Mouse (Mus musculus) lung, embryonic 15.5 days (tissue): ENCODE measurements at regions not wholly inside any gene's neighbourhood (a gene's known extent, or its start where the extent isn't known, plus 50 kb on each side); places are given as distances from the start of the nearest gene placed in this dataset.

Source experiments
- ATAC-seq: fragments of 200-750 bp; cut with Nextera tagmentation; 2 replicates; pipeline ENCODE4 v1.8.0; 2017; ENCODE audit warnings: moderate number of reproducible peaks, borderline replicate concordance; ENCODE audit not compliant: low FRiP score, low TSS enrichment; ENCODE audit errors: extremely low read depth
- H3K27ac ChIP-seq: fragments of 300-500 bp; sonication (generic); 2 replicates; pipeline ENCODE4 v1.5.1; 2015; ENCODE audit warnings: moderate library complexity, mild to moderate bottlenecking, inconsistent platforms
- H3K27me3 ChIP-seq: fragments of 300-500 bp; sonication (generic); 2 replicates; pipeline ENCODE4 v1.6.1; 2015; ENCODE audit warnings: inconsistent platforms
- H3K36me3 ChIP-seq: fragments of 300-500 bp; sonication (generic); 2 replicates; pipeline ENCODE4 v1.6.1; 2015; ENCODE audit warnings: inconsistent platforms
- H3K4me1 ChIP-seq: fragments of 300-500 bp; sonication (generic); 2 replicates; pipeline ENCODE4 v1.6.1; 2015; ENCODE audit warnings: inconsistent platforms
- H3K4me2 ChIP-seq: fragments of 300-500 bp; sonication (generic); 2 replicates; pipeline ENCODE4 v1.6.1; 2015; ENCODE audit warnings: inconsistent platforms, mild to moderate bottlenecking, moderate library complexity
- H3K4me3 ChIP-seq: fragments of 300-500 bp; sonication (generic); 2 replicates; pipeline ENCODE4 v1.5.1; 2015; ENCODE audit warnings: mild to moderate bottlenecking, inconsistent platforms
- H3K9ac ChIP-seq: fragments of 300-500 bp; sonication (generic); 2 replicates; pipeline ENCODE4 v1.6.1; 2015; ENCODE audit warnings: inconsistent platforms
- H3K9me3 ChIP-seq: fragments of 300-500 bp; sonication (generic); 2 replicates; pipeline ENCODE4 v1.6.1; 2016; ENCODE audit warnings: inconsistent platforms
- WGBS: fragments of 180-500 bp; shearing (Covaris S2); methylation state at CpG from one replicate; pipeline ENCODE4 v1.1.7; 2015; 5-methylcytosine and 5-hydroxymethylcytosine counted together

- no peak overlapping the region for H3K4me2 ChIP-seq
- WGBS, result 71% methylated on average over 5 of the region's 5 CpGs
- no peak for ATAC-seq
Measured at GRCm38 (mm10) chr1:163650577-163651180, 74.4 kb downstream of the Mettl11b start.

DNA sequence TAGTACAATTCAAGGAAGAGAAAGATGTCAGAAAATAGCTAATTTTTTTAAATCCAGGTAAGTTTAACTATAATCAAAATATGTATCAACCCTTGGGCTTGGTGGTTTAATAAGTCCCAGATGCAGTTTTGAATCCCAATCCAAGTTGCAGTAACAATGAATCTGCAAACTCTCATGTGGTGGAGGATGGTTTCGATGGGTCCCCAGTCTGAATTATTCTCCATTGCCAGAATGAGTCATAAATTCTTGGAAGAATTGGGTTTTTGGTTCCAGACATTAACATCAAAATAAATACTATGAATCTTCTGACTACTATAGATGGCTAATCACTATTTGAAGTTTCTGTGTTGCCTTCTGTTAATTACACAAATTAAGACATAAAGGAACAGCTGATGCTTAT is 82.9 kb downstream of the Mettl11b start:
- Histone ChIP-seq H3K9ac (no peak overlapping the region), H3K4me1 (no peaks in the 10 kb centered on the region), H3K27ac (no peak overlapping the region), H3K4me2 (no peak overlapping the region), H3K36me3 (no peaks in the 10 kb centered on the region), H3K27me3 (no peaks in the 10 kb centered on the region), H3K4me3 (no peak overlapping the region), H3K9me3 (no peaks in the 10 kb centered on the region)
- no peak for ATAC-seq
- 89% methylated on average over 1 of the region's 1 CpGs for WGBS

More at GRCm38 (mm10) chr1:163650577-163651180, 74.4 kb downstream of the Mettl11b start:
- Histone ChIP-seq H3K27ac (no peak overlapping the region), H3K4me3 (no peak overlapping the region), H3K36me3 (no peaks in the 10 kb centered on the region), H3K4me1 (no peaks in the 10 kb centered on the region), H3K27me3 (no peaks in the 10 kb centered on the region), H3K9ac (no peak overlapping the region), H3K9me3 (no peaks in the 10 kb centered on the region)

- Histone ChIP-seq H3K27ac (no peak overlapping the region), H3K9ac (no peak overlapping the region), H3K27me3 (no peaks in the 10 kb centered on the region), H3K36me3 (no peaks in the 10 kb centered on the region), H3K4me1 (no peaks in the 10 kb centered on the region), H3K4me2 (no peak overlapping the region), H3K9me3 (no peaks in the 10 kb centered on the region), H3K4me3 (no peak overlapping the region)
- WGBS, result 68% methylated on average over 9 of the region's 9 CpGs
- ATAC-seq, result no peak
Measured at GRCm38 (mm10) chr1:163640527-163641228, 84.4 kb downstream of the Mettl11b start.

DNA sequence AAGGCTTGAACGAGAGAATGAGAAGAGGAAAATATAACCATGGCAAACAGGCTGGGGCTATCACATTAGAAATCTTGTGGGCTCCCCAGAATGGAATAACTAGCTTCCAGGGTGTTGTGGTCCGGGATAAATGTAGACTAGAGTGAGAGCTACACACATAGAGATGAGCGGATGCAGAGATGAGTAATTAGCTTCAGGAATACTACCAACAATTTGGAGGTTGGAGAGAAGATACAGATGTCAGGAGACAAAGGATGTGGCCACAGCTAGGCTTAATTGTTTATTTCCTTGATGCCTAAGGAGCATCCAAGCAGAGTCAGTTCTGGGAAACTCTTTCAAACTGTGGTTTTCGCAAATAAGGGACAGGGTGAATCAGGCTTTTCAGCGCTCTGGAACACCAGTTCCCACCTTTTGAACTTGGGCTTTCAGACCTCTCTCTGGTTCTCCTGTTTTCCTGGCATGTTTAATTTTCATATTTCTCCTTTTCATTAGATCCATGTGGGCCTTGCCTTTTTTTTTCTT is 94.7 kb downstream of the Mettl11b start:
- no peaks in the 10 kb centered on the region for H3K27me3 ChIP-seq
- 78% methylated on average over 5 of the region's 5 CpGs for WGBS
- no peak for ATAC-seq

DNA sequence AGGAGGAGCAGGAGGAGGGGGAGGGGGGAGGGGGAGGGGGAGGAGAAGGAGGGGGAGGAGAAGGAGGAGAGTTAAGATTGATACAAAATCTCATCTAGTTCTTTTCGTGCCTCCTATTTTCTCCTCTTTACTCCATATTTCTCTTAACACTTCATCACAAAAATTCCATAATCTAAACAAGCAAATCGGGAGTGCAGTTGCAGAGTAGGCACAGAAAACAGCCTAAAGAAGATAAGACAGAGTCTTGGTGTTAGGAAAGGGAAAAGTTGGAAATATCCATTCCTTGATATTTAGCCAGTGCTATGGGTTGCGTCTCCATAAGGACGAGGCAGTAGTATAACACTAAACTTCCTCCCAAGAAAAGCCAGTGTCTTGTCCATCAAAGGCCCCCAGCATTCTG is 100.1 kb downstream of the Mettl11b start:
- no peaks in the 10 kb centered on the region for H3K9me3 ChIP-seq
- no peaks in the 10 kb centered on the region for H3K27me3 ChIP-seq
- H3K4me1 ChIP-seq, result 0 out of 2 replicates have a peak, but pooled peaks cover 3% of the 10 kb centered on the region
- no peaks in the 10 kb centered on the region for H3K36me3 ChIP-seq
- no peak overlapping the region for H3K4me3 ChIP-seq
- no peak overlapping the region for H3K4me2 ChIP-seq
- H3K9ac ChIP-seq, result no peak overlapping the region
- 37% methylated on average over 4 of the region's 4 CpGs for WGBS
- no peak overlapping the region for H3K27ac ChIP-seq
- peak; percentile 90; the same call in 1 of the 2 replicates for ATAC-seq

More for the DNA sequence above, 94.7 kb downstream of the Mettl11b start:
- Histone ChIP-seq H3K9me3 (no peaks in the 10 kb centered on the region), H3K4me2 (no peak overlapping the region), H3K36me3 (no peaks in the 10 kb centered on the region), H3K4me3 (no peak overlapping the region), H3K27ac (no peak overlapping the region), H3K4me1 (no peaks in the 10 kb centered on the region), H3K9ac (no peak overlapping the region)

DNA sequence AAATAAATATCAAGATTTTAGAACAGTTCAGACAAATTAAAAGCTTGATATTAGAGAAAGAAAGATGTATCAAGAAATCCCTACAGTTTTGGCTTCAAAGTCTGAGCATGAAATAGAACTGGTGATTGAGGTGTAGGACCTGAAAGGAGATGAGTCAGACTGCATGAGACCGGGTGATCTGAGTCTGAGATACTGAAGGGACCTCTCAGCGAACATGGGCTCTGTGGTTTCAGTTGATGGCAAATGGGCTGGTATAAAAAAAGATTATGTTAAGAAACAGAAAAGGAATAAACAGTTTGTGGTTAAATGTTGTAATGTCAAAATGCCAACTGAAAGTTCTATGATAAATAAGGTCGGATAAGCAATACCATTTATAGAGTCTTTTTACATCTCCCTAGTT is 103.7 kb downstream of the Mettl11b start:
- H3K4me1 ChIP-seq, result peaks cover 3% of the 10 kb centered on the region; the same call in 1 of the 2 replicates
- ATAC-seq, result no peak
- H3K27me3 ChIP-seq, result no peaks in the 10 kb centered on the region
- no peaks in the 10 kb centered on the region for H3K36me3 ChIP-seq
- no peak overlapping the region for H3K4me3 ChIP-seq
- no peak overlapping the region for H3K9ac ChIP-seq
- 76% methylated on average over 3 of the region's 3 CpGs for WGBS
- H3K9me3 ChIP-seq, result no peaks in the 10 kb centered on the region
- H3K4me2 ChIP-seq, result no peak overlapping the region
- no peak overlapping the region for H3K27ac ChIP-seq

GRCm38 (mm10) chr1:163619831-163620230 is 105.2 kb downstream of the Mettl11b start:
- Histone ChIP-seq H3K27me3 (no peaks in the 10 kb centered on the region), H3K36me3 (no peaks in the 10 kb centered on the region), H3K9me3 (no peaks in the 10 kb centered on the region), H3K4me2 (no peak overlapping the region), H3K27ac (no peak overlapping the region), H3K4me3 (no peak overlapping the region), H3K4me1 (peaks cover 3% of the 10 kb centered on the region), H3K9ac (no peak overlapping the region)
- ATAC-seq, result no peak
- WGBS, result 64% methylated on average over 7 of the region's 7 CpGs

DNA sequence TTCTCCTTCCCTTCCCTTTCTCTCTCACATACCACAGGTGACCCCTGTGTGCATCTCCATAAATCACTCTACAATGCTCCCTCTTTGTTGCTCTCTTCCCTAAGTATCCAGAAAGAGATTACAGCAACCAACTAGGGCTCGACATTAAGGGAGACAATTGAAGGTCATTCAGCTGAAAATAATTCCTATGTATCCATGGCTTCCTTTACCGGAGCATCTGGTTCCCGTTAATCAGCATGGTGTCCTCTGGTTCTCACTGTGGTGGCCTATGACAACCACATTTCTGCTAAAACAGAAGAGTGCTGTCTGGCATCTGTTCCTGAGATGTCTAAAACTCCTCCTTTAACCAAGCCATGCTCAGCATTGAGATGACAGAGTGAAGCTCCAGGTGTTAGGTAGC is 106.9 kb downstream of the Mettl11b start:
- Histone ChIP-seq H3K9ac (no peak overlapping the region), H3K27ac (no peak overlapping the region), H3K4me1 (no peaks in the 10 kb centered on the region; the same call in none of the 2 replicates), H3K27me3 (no peaks in the 10 kb centered on the region), H3K4me2 (no peak overlapping the region), H3K36me3 (no peaks in the 10 kb centered on the region), H3K4me3 (no peak overlapping the region), H3K9me3 (no peaks in the 10 kb centered on the region)
- no peak for ATAC-seq
- WGBS, result 51% methylated on average over 3 of the region's 3 CpGs

- Histone ChIP-seq H3K9ac (no peak overlapping the region), H3K36me3 (no peaks in the 10 kb centered on the region), H3K4me2 (no peak overlapping the region), H3K27ac (no peak overlapping the region), H3K4me1 (no peaks in the 10 kb centered on the region; the same call in none of the 2 replicates), H3K9me3 (no peaks in the 10 kb centered on the region), H3K4me3 (no peak overlapping the region), H3K27me3 (no peaks in the 10 kb centered on the region)
- WGBS, result 33% methylated on average over 3 of the region's 3 CpGs
- ATAC-seq, result peak; percentile 49; the same call in 1 of the 2 replicates
Measured at GRCm38 (mm10) chr1:163616596-163616995, 108.4 kb downstream of the Mettl11b start.

- Histone ChIP-seq H3K27ac (no peak overlapping the region), H3K27me3 (no peaks in the 10 kb centered on the region), H3K4me1 (no peaks in the 10 kb centered on the region), H3K9ac (no peak overlapping the region), H3K4me2 (no peak overlapping the region), H3K36me3 (no peaks in the 10 kb centered on the region), H3K4me3 (no peak overlapping the region), H3K9me3 (no peaks in the 10 kb centered on the region)
- no peak for ATAC-seq
- WGBS, result 83% methylated on average over 1 of the region's 1 CpGs
Measured at GRCm38 (mm10) chr1:163608429-163608828, 116.6 kb downstream of the Mettl11b start.

GRCm38 (mm10) chr1:163607701-163608100 is 117.3 kb downstream of the Mettl11b start:
- Histone ChIP-seq H3K4me2 (no peak overlapping the region), H3K27ac (no peak overlapping the region), H3K36me3 (no peaks in the 10 kb centered on the region), H3K9me3 (no peaks in the 10 kb centered on the region), H3K4me1 (no peaks in the 10 kb centered on the region), H3K27me3 (no peaks in the 10 kb centered on the region), H3K4me3 (no peak overlapping the region), H3K9ac (no peak overlapping the region)
- 77% methylated on average over 5 of the region's 5 CpGs for WGBS
- no peak for ATAC-seq
